Mouse (Mus musculus) forebrain, embryonic 14.5 days (tissue): Measurements from ENCODE around the gene Nme3. TPM values are rescaled to one million over a fixed set of nuclear protein-coding genes. Genes with fewer than 3 reads are reported as not detected.

ENCODE experiments used
- ATAC-seq: fragments of 200-750 bp; cut with Nextera tagmentation; 2 replicates; pipeline ENCODE4 v1.8.0; 2017; ENCODE audit warnings: mild to moderate bottlenecking, moderate library complexity
- DNase-seq: peaks from one replicate; pipeline ENCODE4 v3.0.0-alpha.2; 2015; ENCODE audit warnings: low spot score
- H3K27ac ChIP-seq: fragments of 300-500 bp; sonication (generic); 2 replicates; pipeline ENCODE4 v1.5.1; 2014; ENCODE audit warnings: low read depth, mild to moderate bottlenecking, control low read depth, low read length, moderate library complexity
- H3K27me3 ChIP-seq: fragments of 300-500 bp; sonication (generic); replicated peaks from 2 replicates; pipeline ENCODE4 v1.6.1; 2014; ENCODE audit warnings: low read length, control low read depth, mixed read lengths; ENCODE audit not compliant: control insufficient read depth, insufficient read depth
- H3K36me3 ChIP-seq: fragments of 300-500 bp; sonication (generic); 2 replicates; pipeline ENCODE4 v1.6.1; 2014; ENCODE audit warnings: low read length, control low read depth; ENCODE audit not compliant: control insufficient read depth, insufficient read depth
- H3K4me1 ChIP-seq: fragments of 300-500 bp; sonication (generic); 2 replicates; pipeline ENCODE4 v1.6.1; 2014; ENCODE audit warnings: antibody characterized with exemption, low read length, control low read depth; ENCODE audit not compliant: control insufficient read depth, insufficient read depth
- H3K4me2 ChIP-seq: fragments of 300-500 bp; sonication (generic); 2 replicates; pipeline ENCODE4 v1.6.1; 2014; ENCODE audit warnings: mild to moderate bottlenecking, control low read depth, low read length
- H3K4me3 ChIP-seq: fragments of 300-500 bp; sonication (generic); 2 replicates; pipeline ENCODE4 v1.5.1; 2014; ENCODE audit warnings: low read depth, low read length, control low read depth
- H3K9ac ChIP-seq: fragments of 300-500 bp; sonication (generic); 2 replicates; pipeline ENCODE4 v1.6.1; 2014; ENCODE audit warnings: mild to moderate bottlenecking, low read length, control low read depth, moderate library complexity
- H3K9me3 ChIP-seq: fragments of 300-500 bp; sonication (generic); replicated peaks from 2 replicates; pipeline ENCODE4 v1.6.1; 2016; ENCODE audit warnings: low read length, control low read depth, mixed read lengths; ENCODE audit not compliant: control insufficient read depth
- WGBS: fragments of 180-500 bp; shearing (Covaris S2); extraction: QIAGEN DNeasy Blood & Tissue Kit; methylation state at CpG from one replicate; pipeline ENCODE4 v1.1.7; 2014; 5-methylcytosine and 5-hydroxymethylcytosine counted together
- polyA plus RNA-seq: library from polyadenylated mRNA; unstranded; fragments of >200 nt; fragmentation: Nextera tagmentation; extraction: Ambion mirVana; gene quantifications from 2 replicates; pipeline ENCODE4 v1.2.1, GENCODE M21; 2014

Nme3 gene
- polyA plus RNA-seq, 1 experiment from 2014 or later, result 93.4 TPM

GRCm38 (mm10) chr17:24894995-24895547 lies 1.2 kb upstream of the Nme3 start, which contains the start of the genes Eme2 and Mrps34:
Gene Eme2, minus strand, starts transcription at chr17:24895087.
Gene Mrps34, plus strand, starts transcription at chr17:24895116.
- H3K4me1 ChIP-seq, result peaks cover 21% of the 10 kb centered on the region
- peak within 1 kb of the TSS; percentile 90 for H3K9ac ChIP-seq
- no peaks in the 10 kb centered on the region for H3K9me3 ChIP-seq
- H3K36me3 ChIP-seq, result peaks cover 64% of the 10 kb centered on the region
- H3K4me3 ChIP-seq, result peak within 1 kb of the TSS; percentile 81
- no peaks in the 10 kb centered on the region for H3K27me3 ChIP-seq
- under 1% methylated on average over 62 of the region's 62 CpGs for WGBS
- H3K4me2 ChIP-seq, result peak within 1 kb of the TSS; percentile 98
- ATAC-seq, result peak; percentile 70
- H3K27ac ChIP-seq, result peak within 1 kb of the TSS; percentile 81
- DNase-seq, result peak; percentile 93

- no peak for DNase-seq
- Histone ChIP-seq H3K27ac (peak overlapping the region; percentile 81), H3K4me2 (peak overlapping the region; percentile 98), H3K9ac (peak overlapping the region; percentile 90), H3K9me3 (no peaks in the 10 kb centered on the region), H3K4me3 (peak overlapping the region; percentile 81), H3K27me3 (no peaks in the 10 kb centered on the region), H3K36me3 (peaks cover 64% of the 10 kb centered on the region), H3K4me1 (peaks cover 21% of the 10 kb centered on the region)
- peak; percentile 7; the same call in 1 of the 2 replicates for ATAC-seq
- WGBS, result 11% methylated on average over 23 of the region's 23 CpGs
Measured at GRCm38 (mm10) chr17:24895571-24896240, 594 bp upstream of the Nme3 start.

- Histone ChIP-seq H3K4me2 (peak overlapping the region; percentile 98), H3K4me1 (peaks cover 21% of the 10 kb centered on the region), H3K36me3 (peaks cover 64% of the 10 kb centered on the region), H3K27ac (no peak overlapping the region), H3K27me3 (no peaks in the 10 kb centered on the region), H3K4me3 (peak overlapping the region; percentile 81), H3K9me3 (no peaks in the 10 kb centered on the region), H3K9ac (peak overlapping the region; percentile 90)
- ATAC-seq (no peak; the same call in 1 of the 2 replicates), DNase-seq (no peak)
- 28% methylated on average over 11 of the region's 11 CpGs for WGBS
Measured at GRCm38 (mm10) chr17:24896993-24897269, 631 bp downstream of the Nme3 start.

GRCm38 (mm10) chr17:24897600-24897999 lies 1.3 kb downstream of the Nme3 start:
- Histone ChIP-seq H3K27me3 (no peaks in the 10 kb centered on the region), H3K4me3 (peak overlapping the region; percentile 81), H3K36me3 (peaks cover 64% of the 10 kb centered on the region), H3K9me3 (no peaks in the 10 kb centered on the region), H3K4me1 (peaks cover 21% of the 10 kb centered on the region), H3K27ac (no peak overlapping the region), H3K9ac (0 out of 2 replicates have a peak overlapping the region, but pooled peaks have one; percentile 17), H3K4me2 (peak overlapping the region; percentile 98)
- no peak for ATAC-seq
- 75% methylated on average over 4 of the region's 4 CpGs for WGBS
- no peak for DNase-seq

- Histone ChIP-seq H3K9ac (no peak overlapping the region), H3K36me3 (peaks cover 64% of the 10 kb centered on the region), H3K4me3 (peak overlapping the region; percentile 81; the same call in 1 of the 2 replicates), H3K4me2 (0 out of 2 replicates have a peak overlapping the region, but pooled peaks have one; percentile 98), H3K4me1 (peaks cover 21% of the 10 kb centered on the region), H3K9me3 (no peaks in the 10 kb centered on the region), H3K27me3 (no peaks in the 10 kb centered on the region), H3K27ac (no peak overlapping the region)
- 92% methylated on average over 4 of the region's 4 CpGs for WGBS
- no peak for ATAC-seq
- DNase-seq, result no peak
Measured at GRCm38 (mm10) chr17:24898041-24898854, 1.9 kb downstream of the Nme3 start.

- H3K9me3 ChIP-seq, result no peaks in the 10 kb centered on the region
- H3K36me3 ChIP-seq, result peaks cover 69% of the 10 kb centered on the region
- no peak overlapping the region for H3K27ac ChIP-seq
- no peak overlapping the region for H3K9ac ChIP-seq
- ATAC-seq (no peak), DNase-seq (no peak)
- H3K27me3 ChIP-seq, result no peaks in the 10 kb centered on the region
- no peak overlapping the region for H3K4me2 ChIP-seq
- peaks cover 15% of the 10 kb centered on the region for H3K4me1 ChIP-seq
- 71% methylated on average over 5 of the region's 5 CpGs for WGBS
- H3K4me3 ChIP-seq, result no peak overlapping the region
Measured at GRCm38 (mm10) chr17:24899153-24899552, 2.9 kb downstream of the Nme3 start.

GRCm38 (mm10) chr17:24900014-24900413 lies 3.7 kb downstream of the Nme3 start:
- no peak for DNase-seq
- Histone ChIP-seq H3K4me1 (peaks cover 13% of the 10 kb centered on the region), H3K27ac (no peak overlapping the region), H3K9me3 (no peaks in the 10 kb centered on the region), H3K36me3 (peaks cover 77% of the 10 kb centered on the region), H3K9ac (no peak overlapping the region), H3K27me3 (no peaks in the 10 kb centered on the region), H3K4me2 (no peak overlapping the region), H3K4me3 (no peak overlapping the region)
- 93% methylated on average over 6 of the region's 6 CpGs for WGBS
- ATAC-seq, result no peak

GRCm38 (mm10) chr17:24902124-24902523 lies 5.8 kb downstream of the Nme3 start:
- Histone ChIP-seq H3K27me3 (no peaks in the 10 kb centered on the region), H3K9ac (no peak overlapping the region), H3K27ac (no peak overlapping the region), H3K4me1 (peaks cover 5% of the 10 kb centered on the region; the same call in 1 of the 2 replicates), H3K4me2 (no peak overlapping the region), H3K36me3 (peaks cover 98% of the 10 kb centered on the region), H3K4me3 (no peak overlapping the region), H3K9me3 (no peaks in the 10 kb centered on the region)
- WGBS, result 95% methylated on average over 5 of the region's 5 CpGs
- ATAC-seq (no peak), DNase-seq (no peak)
